Mouse (Mus musculus) NIH3T3 (cell line): ENCODE measurements around the gene Timmdc1.
A peak's percentile ranks its signal among the peaks of the same experiment; 100 is the strongest.
"Not testable (repeated sequence)": the region's sequence is repeated elsewhere in the genome, so short reads cannot be mapped to it uniquely, and the experiment has no call there.

ENCODE experiments used
- DNase-seq: peaks from one replicate; pipeline ENCODE4 v3.0.0-alpha.2; 2012; ENCODE audit warnings: low read depth

Gene Timmdc1

GRCm38 (mm10) chr16:38496604-38497140 is 25.8 kb downstream of the Timmdc1 start:
- DNase-seq = no peak

GRCm38 (mm10) chr16:38493890-38494289 is 28.6 kb downstream of the Timmdc1 start:
- no peak for DNase-seq

DNA sequence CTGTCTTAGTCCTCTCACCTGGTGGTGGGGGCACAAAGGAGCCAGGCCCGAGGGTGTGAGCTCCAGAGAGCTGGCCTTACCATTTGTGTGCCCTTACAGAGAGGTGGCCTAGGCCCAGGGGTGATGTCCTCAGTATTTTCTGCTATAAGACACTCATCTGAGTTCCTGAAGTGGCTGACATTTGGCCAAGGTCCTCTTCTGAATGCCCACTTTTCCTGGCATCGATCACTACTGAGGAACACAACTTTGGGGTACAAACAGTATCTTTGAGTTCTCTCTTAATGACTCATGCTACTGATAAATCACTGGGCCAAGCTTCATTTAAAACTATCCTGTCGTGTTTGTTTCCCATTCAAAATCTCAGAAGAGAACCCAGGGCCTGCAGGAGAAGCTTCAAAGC is 29.9 kb downstream of the Timmdc1 start:
- no peak for DNase-seq

DNA sequence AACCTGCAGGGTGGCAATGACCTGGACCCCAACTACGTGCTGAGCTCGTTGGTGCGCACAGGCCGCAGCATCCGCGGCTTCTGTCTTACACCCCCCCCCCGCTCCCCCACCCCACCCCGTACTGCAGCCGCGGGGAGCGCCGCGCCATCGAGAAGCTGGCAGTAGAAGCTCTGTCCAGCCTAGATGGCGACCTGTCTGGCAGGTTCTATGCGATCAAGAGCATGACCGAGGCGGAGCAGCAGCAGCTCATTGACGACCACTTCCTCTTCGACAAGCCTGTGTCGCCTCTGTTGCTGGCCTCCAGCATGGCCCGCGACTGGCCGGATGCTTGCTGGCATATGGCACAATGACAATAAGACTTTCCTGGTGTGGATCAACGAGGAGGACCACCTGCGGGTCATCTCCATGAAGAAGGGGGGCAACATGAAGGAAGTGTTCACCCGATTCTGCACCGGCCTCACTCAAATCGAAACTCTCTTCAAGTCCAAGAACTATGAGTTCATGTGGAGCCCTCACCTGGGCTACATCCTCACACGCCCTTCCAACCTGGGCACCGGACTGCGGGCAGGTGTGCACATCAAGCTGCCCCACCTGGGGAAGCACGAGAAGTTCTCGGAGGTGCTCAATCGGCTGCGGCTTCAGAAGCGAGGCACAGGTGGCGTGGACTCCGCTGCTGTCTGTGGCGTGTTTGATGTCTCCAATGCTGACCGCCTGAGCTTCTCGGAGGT is 38.7 kb downstream of the Timmdc1 start:
- DNase-seq = no peak

- DNase-seq = peak; percentile 49
Measured at GRCm38 (mm10) chr16:38482780-38483562, 39.5 kb downstream of the Timmdc1 start.

DNA sequence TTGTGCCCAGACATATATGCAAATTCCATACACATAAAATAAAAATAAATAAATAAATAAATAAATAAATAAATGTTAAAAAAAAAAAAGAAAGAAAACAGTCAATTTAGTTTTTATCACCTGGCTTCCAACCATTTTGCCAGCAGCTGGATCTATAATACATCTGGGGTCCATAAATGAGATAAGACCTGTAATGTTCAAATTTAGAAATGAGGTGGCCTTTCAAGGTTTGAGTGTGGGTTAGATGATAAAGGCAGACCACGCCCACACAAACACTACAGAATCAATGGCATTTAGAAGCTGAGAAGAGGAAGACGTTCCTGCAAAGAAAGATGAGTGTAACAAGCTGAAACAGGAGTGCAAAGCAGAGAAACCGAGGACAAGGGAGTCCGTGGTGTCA is 41.1 kb downstream of the Timmdc1 start:
- no peak for DNase-seq

DNA sequence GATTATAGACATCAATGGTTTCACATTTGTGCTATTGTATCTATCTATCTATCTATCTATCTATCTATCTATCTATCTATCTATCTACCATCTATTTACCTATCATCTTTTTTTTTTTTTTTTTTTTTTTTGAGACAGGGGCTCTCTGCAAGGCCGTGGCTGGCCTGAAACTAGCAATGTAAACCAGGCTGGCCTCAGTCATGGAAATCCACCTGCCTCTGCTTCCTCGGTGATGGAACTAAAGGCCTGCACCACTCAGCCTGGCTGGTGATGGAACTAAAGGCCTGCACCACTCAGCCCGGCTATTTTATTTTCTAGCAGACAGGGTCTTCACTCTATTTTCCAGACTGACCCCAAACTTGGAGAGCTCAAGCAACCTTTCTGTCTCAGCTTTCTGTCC is 44.2 kb downstream of the Timmdc1 start:
- DNase-seq = no peak

GRCm38 (mm10) chr16:38477241-38477608 is 45.2 kb downstream of the Timmdc1 start:
- not testable (repeated sequence) for DNase-seq

DNA sequence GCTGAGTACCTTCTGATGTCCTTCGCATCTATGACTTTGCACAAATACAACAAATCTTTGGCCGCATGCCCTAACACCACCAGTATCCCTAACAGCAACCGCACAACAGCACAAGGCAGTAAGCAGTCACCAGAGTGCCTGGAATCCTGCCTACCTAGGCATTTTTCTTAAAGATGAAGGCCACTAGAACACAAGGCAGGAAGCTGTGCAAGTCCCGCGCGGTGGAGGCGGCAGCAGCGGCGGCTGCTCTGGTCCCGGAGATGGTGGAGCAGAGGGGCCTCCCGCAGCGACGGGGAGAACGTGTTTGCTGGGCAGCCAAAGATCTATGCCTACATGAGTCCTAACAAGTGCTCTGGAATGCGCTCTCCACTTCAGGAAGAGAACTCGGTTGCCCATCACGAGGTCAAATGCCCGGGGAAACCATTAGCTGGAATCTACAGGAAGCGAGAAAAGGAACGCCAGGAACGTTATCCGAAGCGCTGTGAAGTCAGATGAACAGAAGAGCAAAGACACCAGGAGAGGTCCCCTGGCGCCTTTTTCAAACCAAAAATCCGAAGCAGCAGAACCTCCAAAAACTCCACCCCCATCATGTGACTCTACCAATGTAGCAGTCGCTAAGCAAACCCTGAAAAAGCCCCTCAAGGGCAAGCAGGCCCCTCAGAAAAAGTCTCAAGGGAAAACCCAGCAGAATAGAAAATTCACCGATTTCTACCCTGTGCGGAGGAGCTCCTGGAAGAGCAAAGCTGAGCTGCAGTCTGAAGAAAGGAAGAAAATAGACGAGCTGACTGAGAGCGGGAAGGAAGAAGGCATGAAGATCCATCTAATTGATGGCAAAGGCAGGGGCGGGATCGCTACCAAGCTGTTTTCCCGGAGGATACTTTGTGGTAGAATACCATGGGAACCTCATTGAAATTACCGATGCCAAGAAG is 45.9 kb downstream of the Timmdc1 start:
- DNase-seq = no peak

DNA sequence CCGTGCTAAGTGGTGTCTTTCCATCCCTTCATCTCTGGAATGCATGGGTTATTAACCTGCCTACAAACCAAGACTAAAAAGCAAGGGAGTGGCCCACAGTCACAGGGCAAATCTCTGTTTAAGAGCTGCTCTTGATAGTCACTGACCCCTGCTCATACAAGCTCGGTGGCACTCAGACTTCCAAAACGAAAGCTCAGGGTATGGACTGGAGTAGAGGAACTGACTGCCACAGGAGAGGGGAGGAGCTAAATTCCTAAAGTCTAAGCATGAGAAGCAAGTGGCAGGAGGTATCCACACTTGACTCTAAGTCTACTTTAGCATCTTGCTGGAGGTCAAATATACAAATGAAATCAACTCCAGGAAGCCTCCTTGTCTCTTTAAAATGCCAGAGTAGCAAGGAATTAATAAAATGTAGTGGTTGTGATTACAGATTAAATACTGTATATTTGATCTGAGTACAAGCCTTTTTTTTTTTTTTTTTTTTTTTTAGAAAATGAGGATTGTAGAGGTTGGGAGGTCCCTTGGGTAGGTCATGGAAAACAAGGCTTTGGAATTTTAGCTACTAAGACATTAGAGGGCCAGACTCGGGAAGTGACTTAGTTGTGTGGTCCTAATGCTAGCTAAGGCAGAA is 46.7 kb downstream of the Timmdc1 start:
- no peak for DNase-seq

GRCm38 (mm10) chr16:38474677-38475286 is 47.7 kb downstream of the Timmdc1 start:
- DNase-seq = no peak

- DNase-seq = no peak
Measured at GRCm38 (mm10) chr16:38473661-38474060, 48.8 kb downstream of the Timmdc1 start.

DNA sequence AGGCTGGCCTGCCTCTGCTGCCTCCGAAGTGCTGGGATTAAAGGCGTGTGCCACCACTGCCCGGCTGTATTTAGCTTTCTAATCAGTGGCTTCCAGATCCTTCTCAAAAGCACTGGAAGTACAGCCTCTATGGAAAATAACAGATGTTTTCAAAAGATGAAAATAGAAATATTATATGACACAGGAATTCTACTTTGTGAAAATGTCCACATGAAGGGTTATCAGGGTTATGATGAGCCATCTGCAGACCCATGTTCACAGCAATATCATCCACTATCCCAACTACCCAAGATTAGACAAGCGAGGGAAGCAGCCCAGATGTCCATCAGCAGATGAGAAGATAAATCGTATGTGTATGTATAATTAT is 50.0 kb downstream of the Timmdc1 start:
- DNase-seq = no peak

DNA sequence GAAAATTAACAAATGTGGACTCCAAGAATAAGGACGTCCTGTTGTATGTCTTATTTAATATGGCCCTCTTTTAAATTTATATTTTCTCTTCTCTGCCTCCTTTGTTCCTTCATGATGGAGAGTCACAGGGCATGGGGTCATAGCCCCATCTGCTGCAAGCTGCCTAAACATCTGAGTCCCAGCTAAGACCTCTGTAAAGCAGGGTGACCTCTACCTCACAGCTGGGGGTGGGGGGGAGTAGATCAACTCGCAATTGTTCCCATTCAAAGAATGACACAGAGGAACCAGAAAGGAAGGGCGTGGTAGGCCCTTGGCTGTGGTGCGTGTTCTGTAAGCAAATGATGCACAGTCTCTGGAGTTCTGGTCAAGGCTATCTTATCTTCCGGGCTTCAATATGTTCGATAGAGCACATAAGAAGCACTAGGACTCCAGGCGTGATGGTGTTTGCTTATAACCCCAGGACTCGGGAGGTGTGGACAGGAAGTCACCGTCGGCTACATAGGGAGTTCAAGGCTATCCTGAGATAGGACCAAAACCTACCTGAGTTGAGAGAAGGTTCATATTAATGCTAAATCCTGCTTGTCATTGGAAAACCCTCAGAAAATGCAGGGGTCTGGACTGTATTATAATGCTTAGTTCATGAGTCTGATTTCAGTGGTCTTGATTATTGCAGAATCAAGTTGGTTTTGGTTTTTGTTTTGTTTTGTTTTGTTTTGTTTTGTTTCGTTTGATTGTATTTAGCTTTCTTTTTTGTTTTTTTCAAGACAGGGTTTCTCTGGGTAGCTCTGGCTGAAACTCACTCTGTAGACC is 50.6 kb downstream of the Timmdc1 start:
- no peak for DNase-seq

DNA sequence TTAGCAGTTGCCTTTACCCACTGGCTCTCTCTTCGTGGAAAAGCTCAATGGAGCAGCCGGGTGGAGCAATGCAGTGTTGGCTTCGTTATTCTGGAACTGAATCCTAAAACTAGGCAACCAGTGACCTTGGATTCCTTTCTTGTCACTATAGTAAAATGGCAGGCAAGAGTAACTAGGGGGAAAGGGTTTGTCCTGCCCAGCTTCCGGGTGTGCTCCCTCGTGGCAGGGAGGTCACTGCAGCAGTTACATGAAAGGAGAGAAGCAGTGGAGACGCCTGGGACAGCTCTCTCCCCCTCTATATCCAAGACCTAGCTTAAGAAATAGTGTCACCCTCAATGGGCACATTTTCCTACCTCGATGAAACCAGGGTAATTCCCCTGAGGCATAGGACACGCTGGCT is 53.0 kb downstream of the Timmdc1 start:
- DNase-seq = no peak

DNA sequence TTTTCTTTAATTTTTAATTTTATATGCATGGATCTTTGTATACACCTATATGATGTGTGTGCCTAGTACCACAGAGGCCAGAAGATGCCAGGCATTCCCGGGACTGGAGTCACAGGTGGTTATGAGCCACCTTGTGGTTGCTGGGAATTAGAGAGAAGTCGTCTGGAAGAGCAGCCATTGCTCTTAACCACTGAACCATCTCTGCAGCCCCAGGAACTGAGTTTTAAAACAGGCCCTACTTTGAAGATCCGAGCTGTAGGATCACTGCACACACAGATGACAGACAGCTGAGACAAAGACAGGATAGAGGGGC is 53.8 kb downstream of the Timmdc1 start:
- DNase-seq = peak; percentile 12

DNA sequence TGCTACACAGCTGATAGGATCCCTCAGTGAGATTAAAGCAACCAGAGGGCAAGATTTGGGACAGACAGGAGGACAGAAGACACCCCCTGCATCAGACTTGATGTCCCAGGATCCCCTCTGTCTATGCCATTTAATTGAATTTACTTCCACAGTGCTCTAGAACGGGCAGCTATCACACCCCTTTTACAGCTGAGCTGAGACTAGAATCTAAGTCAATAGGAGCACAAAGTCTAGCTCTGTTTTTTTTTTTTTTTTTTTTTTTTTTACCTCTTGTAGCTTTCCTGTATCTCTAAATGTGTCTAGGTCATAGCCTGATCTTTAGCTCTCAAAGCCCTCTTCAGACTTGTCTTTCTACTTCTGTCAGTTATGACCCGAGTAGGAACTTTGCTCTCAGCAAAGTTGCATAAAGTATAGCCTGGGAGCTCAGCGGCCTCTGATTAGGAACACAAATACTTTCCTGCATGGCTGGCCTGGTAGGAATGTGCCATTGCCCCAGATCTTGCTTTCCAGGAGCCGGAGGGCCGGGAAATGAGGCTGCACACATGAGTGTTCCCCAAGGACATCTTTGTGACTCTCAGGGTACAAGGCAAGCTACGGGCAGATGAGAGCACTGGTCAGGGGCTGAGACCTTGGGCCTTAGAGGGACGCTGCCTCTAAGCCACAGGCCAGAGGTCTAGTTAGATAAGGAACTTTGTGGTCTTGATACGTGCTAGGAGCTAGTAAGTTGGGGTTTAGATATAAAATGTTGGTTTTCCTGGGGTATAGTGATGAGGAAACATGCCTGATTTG is 54.4 kb downstream of the Timmdc1 start:
- DNase-seq = no peak

GRCm38 (mm10) chr16:38467091-38467916 is 55.2 kb downstream of the Timmdc1 start:
- no peak for DNase-seq

DNA sequence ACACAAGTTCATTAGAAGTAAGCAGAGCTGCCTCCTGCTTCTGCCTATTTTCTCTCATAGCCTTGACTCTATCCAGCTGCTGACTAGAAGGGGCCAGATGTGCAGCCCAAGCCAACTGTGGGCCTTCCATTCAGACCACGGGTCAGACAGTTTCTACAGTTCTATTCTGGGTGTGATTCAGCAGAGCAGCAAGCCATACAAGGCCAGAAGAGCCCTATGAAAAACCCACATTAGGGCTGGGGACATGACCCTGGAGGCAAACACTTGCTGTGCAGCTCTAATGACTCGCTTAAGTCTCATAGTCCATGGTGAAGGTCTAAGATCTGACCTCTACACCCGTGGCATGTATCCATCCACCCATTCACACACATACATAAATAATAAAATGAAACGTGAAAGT is 56.4 kb downstream of the Timmdc1 start:
- peak; percentile 9 for DNase-seq
